Mouse (Mus musculus) adrenal gland, postnatal 10 days (tissue): ENCODE measurements at regions not wholly inside any gene's neighbourhood (a gene's known extent, or its start where the extent isn't known, plus 50 kb on each side); places are given as distances from the start of the nearest gene placed in this dataset.
"Not testable (repeated sequence)": the region's sequence is repeated elsewhere in the genome, so short reads cannot be mapped to it uniquely, and the experiment has no call there.

Experiments
- DNase-seq: peaks from one replicate; pipeline ENCODE4 v3.0.0; 2021; ENCODE audit warnings: mixed read lengths

- DNase-seq, result no peak
Measured at GRCm38 (mm10) chr6:68977959-68978358, 1442.4 kb upstream of the Tacstd2 start.

GRCm38 (mm10) chr6:68964012-68964411, 1428.4 kb upstream of the Tacstd2 start:
- DNase-seq, result peak; percentile 2

GRCm38 (mm10) chr6:68938104-68938503, 1402.5 kb upstream of the Tacstd2 start:
- DNase-seq, result not testable (repeated sequence)

GRCm38 (mm10) chr6:68931860-68932259, 1396.3 kb upstream of the Tacstd2 start:
- DNase-seq, result not testable (repeated sequence)

GRCm38 (mm10) chr6:68915536-68915935, 1379.9 kb upstream of the Tacstd2 start:
- no peak for DNase-seq

- DNase-seq, result no peak
Measured at GRCm38 (mm10) chr6:68884130-68884529, 1348.5 kb upstream of the Tacstd2 start.

- not testable (repeated sequence) for DNase-seq
Measured at GRCm38 (mm10) chr6:68852761-68853160, 1317.2 kb upstream of the Tacstd2 start.

GRCm38 (mm10) chr6:68852286-68852685, 1316.7 kb upstream of the Tacstd2 start:
- DNase-seq, result no peak

GRCm38 (mm10) chr6:68835186-68835585, 1299.6 kb upstream of the Tacstd2 start:
- DNase-seq, result no peak

GRCm38 (mm10) chr6:68834633-68835032, 1299.0 kb upstream of the Tacstd2 start:
- DNase-seq, result no peak

- DNase-seq, result not testable (repeated sequence)
Measured at GRCm38 (mm10) chr6:68828460-68828859, 1292.9 kb upstream of the Tacstd2 start.

GRCm38 (mm10) chr6:68813346-68813745, 1277.8 kb upstream of the Tacstd2 start:
- DNase-seq, result no peak

GRCm38 (mm10) chr6:68799205-68799604, 1263.6 kb upstream of the Tacstd2 start:
- not testable (repeated sequence) for DNase-seq

- no peak for DNase-seq
Measured at GRCm38 (mm10) chr6:68771507-68771906, 1235.9 kb upstream of the Tacstd2 start.

GRCm38 (mm10) chr6:68750451-68750850, 1214.9 kb upstream of the Tacstd2 start:
- DNase-seq, result no peak

GRCm38 (mm10) chr6:68749699-68750098, 1214.1 kb upstream of the Tacstd2 start:
- no peak for DNase-seq

- DNase-seq, result no peak
Measured at GRCm38 (mm10) chr6:68738573-68738972, 1203.0 kb upstream of the Tacstd2 start.

GRCm38 (mm10) chr6:68736647-68737046, 1201.1 kb upstream of the Tacstd2 start:
- no peak for DNase-seq

- no peak for DNase-seq
Measured at GRCm38 (mm10) chr6:68736068-68736467, 1200.5 kb upstream of the Tacstd2 start.

GRCm38 (mm10) chr6:68711084-68711483, 1175.5 kb upstream of the Tacstd2 start:
- not testable (repeated sequence) for DNase-seq

GRCm38 (mm10) chr6:68704291-68704800, 1168.8 kb upstream of the Tacstd2 start:
- not testable (repeated sequence) for DNase-seq

- DNase-seq, result not testable (repeated sequence)
Measured at GRCm38 (mm10) chr6:68680792-68681110, 1145.2 kb upstream of the Tacstd2 start.

GRCm38 (mm10) chr6:68680099-68680791, 1144.6 kb upstream of the Tacstd2 start:
- no peak for DNase-seq

GRCm38 (mm10) chr6:68668433-68668832, 1132.8 kb upstream of the Tacstd2 start:
- peak; percentile 20 for DNase-seq
